ENCODE assay signal across 8 mouse cellular contexts in the genomic region with DNA sequence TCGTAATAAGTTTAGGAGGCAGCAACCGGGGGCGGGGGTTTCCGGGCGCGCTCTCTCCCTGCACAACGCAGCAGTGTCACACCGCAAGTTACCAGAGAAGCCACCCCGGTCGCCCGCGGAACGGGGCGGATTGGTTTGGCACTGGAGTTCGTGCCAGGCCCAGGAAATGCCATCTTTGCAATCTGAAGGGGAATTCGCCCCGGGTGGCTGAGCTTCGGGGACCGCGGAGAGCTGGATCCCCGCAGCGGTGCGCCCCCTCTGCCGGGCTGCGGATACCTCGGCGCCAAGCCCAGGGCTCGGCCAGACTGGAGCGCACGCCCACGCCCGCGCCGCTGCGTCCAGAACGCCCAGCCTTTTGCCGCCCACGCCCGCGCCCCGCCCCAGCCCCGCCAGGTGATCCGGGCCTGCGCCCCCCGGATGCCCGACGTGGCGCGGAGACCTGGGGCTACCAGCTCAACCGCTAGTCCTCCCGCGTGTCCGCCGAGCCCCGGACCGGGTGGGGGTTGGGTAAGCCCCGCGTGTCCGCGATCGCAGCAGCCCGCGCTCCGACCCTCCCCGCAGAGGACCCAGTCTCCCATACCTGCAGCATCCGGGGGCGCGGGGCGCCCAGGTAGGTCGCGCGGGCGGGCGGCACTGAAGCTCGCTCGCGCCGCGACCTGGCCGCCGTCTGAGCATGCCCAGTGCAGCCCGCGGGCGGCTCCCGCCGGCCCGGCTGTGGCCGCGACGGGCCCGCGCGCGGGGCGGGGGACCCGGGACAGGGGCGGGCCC. TPM values are rescaled to one million over a fixed set of nuclear protein-coding genes. Genes with fewer than 3 reads are reported as not detected.
DNase-seq lines count a peak whose midpoint lies in the region; ATAC-seq and TF ChIP-seq lines count a peak whose summit lies in the region.

No protein-coding gene starts in this region.

- peak; percentile 49 to 70 for DNase-seq in left cerebral cortex, adult 18-20 months (ENCODE audit: low spot score in 2 of 2)
- no peak for DNase-seq in left cerebral cortex, adult 11 months (ENCODE audit: low spot score)
- DNase-seq in embryonic facial prominence, embryonic 14.5 days (ENCODE audit: low spot score): peak; percentile 51
- peak; percentile 78 for DNase-seq in heart, embryonic 10.5 days (ENCODE audit: low spot score)
- peak; percentile 75 for DNase-seq in kidney, adult 9 months
- peak; percentile 54 for DNase-seq in liver, embryonic 11.5 days (ENCODE audit: low spot score)
- peak; percentile 83 for DNase-seq in stomach, postnatal 0 days (ENCODE audit: low spot score)

- peak; percentile 37 for TF ChIP-seq CTCF in stomach, postnatal 0 days (IDR thresholded peaks at IDR 0.05; ENCODE audit: low read depth)

- under 1% methylated on average over 34 of the region's 97 CpGs for WGBS in embryonic facial prominence, embryonic 14.5 days
- under 1% methylated on average over 96 of the region's 97 CpGs for WGBS in heart, embryonic 10.5 days
- 1% methylated on average over 91 of the region's 97 CpGs for WGBS in liver, embryonic 11.5 days
- WGBS in stomach, postnatal 0 days: under 1% methylated on average over 62 of the region's 97 CpGs

- H3ac ChIP-seq in myocyte (ENCODE audit: control insufficient read depth, insufficient read length): peak overlapping the region; percentile 37

- H3K79me2 ChIP-seq in myocyte (ENCODE audit: control insufficient read depth, insufficient read depth): no peaks in the 10 kb centered on the region

- peaks cover 7% of the 10 kb centered on the region; the same call in 1 of the 2 replicates for H3K27me3 ChIP-seq in embryonic facial prominence, embryonic 14.5 days (replicated peaks; ENCODE audit: control insufficient read depth, insufficient read depth, low read length)
- peaks cover 59% of the 10 kb centered on the region for H3K27me3 ChIP-seq in heart, embryonic 10.5 days (ENCODE audit: insufficient read depth, poor library complexity, severe bottlenecking)
- peaks cover 41% of the 10 kb centered on the region for H3K27me3 ChIP-seq in liver, embryonic 11.5 days (replicated peaks; ENCODE audit: control insufficient read depth, insufficient read depth, low read length)
- no peaks in the 10 kb centered on the region for H3K27me3 ChIP-seq in myocyte (ENCODE audit: control insufficient read depth, insufficient read depth, insufficient read length)
- no peaks in the 10 kb centered on the region for H3K27me3 ChIP-seq in stomach, postnatal 0 days (ENCODE audit: control insufficient read depth, insufficient read depth, low read length)

- H3K27ac ChIP-seq in embryonic facial prominence, embryonic 14.5 days (replicated peaks; ENCODE audit: low read depth, low read length): peak overlapping the region; percentile 30; the same call in 1 of the 2 replicates
- peak overlapping the region; percentile 88 for H3K27ac ChIP-seq in heart, embryonic 10.5 days
- H3K27ac ChIP-seq in liver, embryonic 11.5 days (ENCODE audit: low read depth, low read length): no peak overlapping the region
- H3K27ac ChIP-seq in stomach, postnatal 0 days (replicated peaks): peak overlapping the region; percentile 88

- no peaks in the 10 kb centered on the region for H3K36me3 ChIP-seq in embryonic facial prominence, embryonic 14.5 days (ENCODE audit: control insufficient read depth, insufficient read depth, low read length)
- no peaks in the 10 kb centered on the region for H3K36me3 ChIP-seq in heart, embryonic 10.5 days
- H3K36me3 ChIP-seq in liver, embryonic 11.5 days (ENCODE audit: control insufficient read depth, insufficient read depth, low read length): no peaks in the 10 kb centered on the region
- H3K36me3 ChIP-seq in myocyte (ENCODE audit: control insufficient read depth, insufficient read depth): no peaks in the 10 kb centered on the region
- no peaks in the 10 kb centered on the region for H3K36me3 ChIP-seq in stomach, postnatal 0 days (ENCODE audit: control insufficient read depth, insufficient read depth, low read length)

- H3K9me3 ChIP-seq in embryonic facial prominence, embryonic 14.5 days (ENCODE audit: control insufficient read depth, low read length): no peaks in the 10 kb centered on the region
- H3K9me3 ChIP-seq in heart, embryonic 10.5 days: no peaks in the 10 kb centered on the region
- no peaks in the 10 kb centered on the region for H3K9me3 ChIP-seq in liver, embryonic 11.5 days (ENCODE audit: control insufficient read depth, low read length)
- no peaks in the 10 kb centered on the region for H3K9me3 ChIP-seq in stomach, postnatal 0 days (ENCODE audit: control insufficient read depth, low read length)

- H3K9ac ChIP-seq in embryonic facial prominence, embryonic 14.5 days (ENCODE audit: low read depth, low read length): peak overlapping the region; percentile 84
- peak overlapping the region; percentile 59 for H3K9ac ChIP-seq in liver, embryonic 11.5 days (ENCODE audit: low read depth, low read length)
- peak overlapping the region; percentile 84 for H3K9ac ChIP-seq in stomach, postnatal 0 days (ENCODE audit: low read length)

- TF ChIP-seq POLR2A in myocyte (IDR thresholded peaks at IDR 0.05; ENCODE audit: insufficient read length, low read depth): peak; percentile 46

- no peak for TF ChIP-seq EP300 in stomach, postnatal 0 days (optimal IDR thresholded peaks at IDR 0.05)

- peak overlapping the region; percentile 79 for H3K4me3 ChIP-seq in embryonic facial prominence, embryonic 14.5 days (ENCODE audit: low read depth, low read length)
- H3K4me3 ChIP-seq in heart, embryonic 10.5 days: peak overlapping the region; percentile 89
- H3K4me3 ChIP-seq in liver, embryonic 11.5 days (ENCODE audit: low read depth, low read length): peak overlapping the region; percentile 69
- peak overlapping the region; percentile 32 for H3K4me3 ChIP-seq in myocyte
- H3K4me3 ChIP-seq in stomach, postnatal 0 days (ENCODE audit: low read depth, low read length): peak overlapping the region; percentile 88

- peak; percentile 66 for ATAC-seq in embryonic facial prominence, embryonic 14.5 days (ENCODE audit: low read depth)
- ATAC-seq in liver, embryonic 11.5 days (replicated peaks; ENCODE audit: low FRiP score): peak; percentile 48; the same call in 1 of the 2 replicates
- peak; percentile 77 for ATAC-seq in stomach, postnatal 0 days (ENCODE audit: low FRiP score, low TSS enrichment)

- H3K4me1 ChIP-seq in embryonic facial prominence, embryonic 14.5 days (ENCODE audit: control insufficient read depth, insufficient read depth, low read length): peaks cover 16% of the 10 kb centered on the region
- H3K4me1 ChIP-seq in heart, embryonic 10.5 days: peaks cover 27% of the 10 kb centered on the region
- H3K4me1 ChIP-seq in liver, embryonic 11.5 days (replicated peaks; ENCODE audit: control insufficient read depth, insufficient read depth, low read length): peaks cover 15% of the 10 kb centered on the region
- peaks cover 6% of the 10 kb centered on the region; the same call in 1 of the 2 replicates for H3K4me1 ChIP-seq in stomach, postnatal 0 days (replicated peaks; ENCODE audit: control insufficient read depth, insufficient read depth)

- peak overlapping the region; percentile 93 for H3K4me2 ChIP-seq in embryonic facial prominence, embryonic 14.5 days (ENCODE audit: low read depth, low read length)
- peak overlapping the region; percentile 95 for H3K4me2 ChIP-seq in liver, embryonic 11.5 days
- H3K4me2 ChIP-seq in myocyte (ENCODE audit: low read depth): peak overlapping the region; percentile 82
- peak overlapping the region; percentile 97 for H3K4me2 ChIP-seq in stomach, postnatal 0 days (replicated peaks; ENCODE audit: low read depth)

TF ChIP-seq in myocyte, 11 proteins besides CTCF, POLR2A, EP300 and RAD21:
- TF ChIP-seq MYOD1 (IDR thresholded peaks at IDR 0.05; ENCODE audit: control insufficient read depth in 1 of 3, insufficient read length in 2 of 3, low read depth in 2 of 3) (peak in 1 of 3 experiments; percentile 50), POLR2AphosphoS2 (IDR thresholded peaks at IDR 0.05; ENCODE audit: insufficient read length, low read depth) (no peak), MYOG (IDR thresholded peaks at IDR 0.05; ENCODE audit: control insufficient read depth in 1 of 3, insufficient read depth in 1 of 3, insufficient read length in 2 of 3, low read depth in 2 of 3) (peak in 2 of 3 experiments; percentile 7 to 8)

RNA-seq across cellular contexts. Expression of gene Ptpn3, which starts 1.8 kb away (rescaled TPM):
- total RNA-seq in left cerebral cortex, adult 18-20 months (2021): 10 to 100 TPM; 64.4 to 73.1 TPM
- 3.8 and 4.7 TPM in 2 replicates for polyA plus RNA-seq in embryonic facial prominence, embryonic 14.5 days (2014; fragmentation: Nextera tagmentation; extraction: Ambion mirVana)
- polyA plus RNA-seq in heart, embryonic 10.5 days (2016; fragmentation: Nextera tagmentation; extraction: Ambion mirVana): 0.90 and 1.7 TPM in 2 replicates
- polyA plus RNA-seq in liver, embryonic 11.5 days (2014; fragmentation: Nextera tagmentation; extraction: Ambion mirVana): 0.68 and 0.89 TPM in 2 replicates
- 3.1 TPM for polyA plus RNA-seq in myocyte (2012; fragmentation: generic; extraction: Trizol)
- 4.3 and 5.2 TPM in 2 replicates for polyA plus RNA-seq in stomach, postnatal 0 days (2015; fragmentation: Nextera tagmentation; extraction: Ambion mirVana)

Comparison
In these comparisons a context has a peak if more than half of its experiments do, and no peak if none do; other contexts are left out.
1. H3K4me3 ChIP-seq: peak in every context shown above with its lines; median percentile 89 in heart, embryonic 10.5 days; 88 in stomach, postnatal 0 days; 79 in embryonic facial prominence, embryonic 14.5 days; 69 in liver, embryonic 11.5 days; 32 in myocyte.